Mouse (Mus musculus): ENCODE data around the gene Rabepk. TPM values are rescaled to one million over a fixed set of nuclear protein-coding genes. Genes with fewer than 3 reads are reported as not detected.
"Not testable (repeated sequence)": the region's sequence is repeated elsewhere in the genome, so short reads cannot be mapped to it uniquely, and the experiment has no call there.

The Rabepk gene
- polyA plus RNA-seq, 1 experiment from 2014 or later = 17.3 TPM

DNA sequence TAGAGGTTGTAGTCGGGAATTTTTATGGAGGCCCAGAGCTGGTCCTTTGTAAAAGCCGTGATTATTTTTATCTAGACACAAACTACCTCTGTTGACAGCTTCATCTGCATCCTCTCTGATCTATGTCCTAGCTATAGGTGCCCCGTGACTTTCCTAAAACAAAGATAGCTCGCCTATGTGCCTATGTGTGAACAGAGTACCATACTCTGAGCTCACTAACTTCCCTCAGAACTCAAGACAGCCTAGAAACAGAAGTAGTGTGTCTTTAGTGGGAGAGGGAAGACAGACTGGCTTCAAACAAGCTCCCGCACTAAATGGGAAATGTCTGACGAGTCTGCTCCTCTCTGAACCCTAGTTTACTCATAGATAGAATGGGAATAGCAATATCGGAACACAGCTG lies 659 bp upstream of the Rabepk start:
- peak overlapping the region; percentile 89 for H3K27ac ChIP-seq (ENCODE audit: low read length)
- 29% methylated on average over 7 of the region's 7 CpGs for WGBS (ENCODE audit: insufficient replicate concordance)
- H3K9ac ChIP-seq (ENCODE audit: low read depth, low read length) = peak overlapping the region; percentile 83

DNA sequence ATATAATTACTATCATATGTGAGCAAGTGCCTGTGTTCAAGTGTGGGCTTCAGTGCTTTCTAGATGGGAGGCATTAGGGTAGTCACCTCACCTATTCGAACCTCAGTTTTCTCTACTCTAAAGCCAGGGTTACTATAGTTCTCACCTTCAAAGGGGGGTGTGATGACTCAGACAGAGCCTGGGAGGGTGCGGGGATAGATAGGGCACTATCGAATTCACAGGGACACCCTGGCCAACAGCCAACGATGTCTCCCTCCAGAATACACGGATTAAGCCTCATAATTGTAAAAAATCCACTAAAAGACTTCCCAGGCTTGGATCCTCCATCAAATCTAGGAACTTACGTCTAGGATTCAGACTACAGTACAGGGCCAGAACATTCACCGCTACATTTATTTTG lies 4.3 kb downstream of the Rabepk start:
- H3K9ac ChIP-seq (ENCODE audit: low read depth, low read length) = no peak overlapping the region
- H3K27me3 ChIP-seq (ENCODE audit: control insufficient read depth, insufficient read depth, low read depth, low read length) = no peaks in the 10 kb centered on the region
- H3K4me1 ChIP-seq (ENCODE audit: control insufficient read depth, low read depth, low read length) = peaks cover 14% of the 10 kb centered on the region
- H3K9me3 ChIP-seq (replicated peaks; ENCODE audit: control insufficient read depth, low read length) = no peaks in the 10 kb centered on the region
- H3K36me3 ChIP-seq (ENCODE audit: control insufficient read depth, insufficient read depth) = peaks cover 7% of the 10 kb centered on the region
- no peak for ATAC-seq (ENCODE audit: low read depth)
- no peak overlapping the region for H3K4me2 ChIP-seq (ENCODE audit: low read depth, low read length)
- H3K27ac ChIP-seq (ENCODE audit: low read length) = no peak overlapping the region
- no peak overlapping the region for H3K4me3 ChIP-seq (ENCODE audit: low read depth, low read length)
- 75% methylated on average over 7 of the region's 7 CpGs for WGBS (ENCODE audit: insufficient replicate concordance)

More for the DNA sequence above, 659 bp upstream of the Rabepk start:
- Histone ChIP-seq H3K4me2 (ENCODE audit: low read depth, low read length) (peak overlapping the region; percentile 78), H3K4me1 (ENCODE audit: control insufficient read depth, low read depth, low read length) (peaks cover 31% of the 10 kb centered on the region), H3K27me3 (ENCODE audit: control insufficient read depth, insufficient read depth, low read depth, low read length) (no peaks in the 10 kb centered on the region), H3K4me3 (ENCODE audit: low read depth, low read length) (peak overlapping the region; percentile 82), H3K9me3 (replicated peaks; ENCODE audit: control insufficient read depth, low read length) (no peaks in the 10 kb centered on the region), H3K36me3 (ENCODE audit: control insufficient read depth, insufficient read depth) (peaks cover 5% of the 10 kb centered on the region)
- ATAC-seq (ENCODE audit: low read depth) = no peak

DNA sequence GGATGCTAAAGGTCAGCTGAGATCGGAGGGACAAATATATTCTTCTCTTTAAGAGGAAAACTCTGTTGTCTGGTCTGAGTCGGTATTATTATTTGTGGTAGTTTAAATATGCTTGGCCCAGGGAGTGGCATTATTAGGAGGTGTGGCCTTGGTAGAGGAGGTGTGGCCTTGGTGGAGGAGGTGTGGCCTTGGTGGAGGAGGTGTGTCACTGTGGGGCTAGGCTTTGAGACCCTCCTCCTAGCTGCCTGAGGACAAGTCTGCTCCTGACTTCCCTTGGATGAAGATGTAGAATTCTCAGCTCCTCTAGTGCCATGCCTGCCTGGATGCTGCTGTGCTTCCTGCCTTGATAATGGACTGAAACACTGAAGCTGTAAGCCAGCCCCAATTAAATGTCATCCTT lies 5.2 kb downstream of the Rabepk start:
- Histone ChIP-seq H3K36me3 (ENCODE audit: control insufficient read depth, insufficient read depth) (peaks cover 7% of the 10 kb centered on the region), H3K27me3 (ENCODE audit: control insufficient read depth, insufficient read depth, low read depth, low read length) (no peaks in the 10 kb centered on the region), H3K9me3 (replicated peaks; ENCODE audit: control insufficient read depth, low read length) (no peaks in the 10 kb centered on the region), H3K4me2 (ENCODE audit: low read depth, low read length) (no peak overlapping the region), H3K4me3 (ENCODE audit: low read depth, low read length) (no peak overlapping the region), H3K9ac (ENCODE audit: low read depth, low read length) (no peak overlapping the region), H3K4me1 (ENCODE audit: control insufficient read depth, low read depth, low read length) (peaks cover 8% of the 10 kb centered on the region), H3K27ac (ENCODE audit: low read length) (no peak overlapping the region)
- no peak for ATAC-seq (ENCODE audit: low read depth)
- WGBS (ENCODE audit: insufficient replicate concordance) = 85% methylated on average over 2 of the region's 2 CpGs

DNA sequence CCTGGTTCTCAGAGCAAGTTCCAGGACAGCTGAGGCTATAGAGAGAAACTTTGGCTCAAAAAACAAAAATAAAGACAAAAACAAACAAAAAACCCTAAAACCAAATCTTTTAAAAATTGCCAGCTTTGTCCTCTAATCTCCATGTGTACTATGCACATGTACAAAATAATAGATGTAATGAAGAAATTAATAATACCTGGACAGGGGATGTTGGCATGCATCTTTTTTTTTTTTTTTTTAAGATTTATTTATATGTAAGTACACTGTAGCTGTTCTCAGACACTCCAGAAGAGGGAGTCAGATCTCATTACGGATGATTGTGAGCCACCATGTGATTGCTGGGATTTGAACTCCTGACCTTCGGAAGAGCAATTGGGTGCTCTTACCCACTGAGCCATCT lies 7.2 kb downstream of the Rabepk start:
- H3K9ac ChIP-seq (ENCODE audit: low read depth, low read length); ATAC-seq (ENCODE audit: low read depth); H3K4me2 ChIP-seq (ENCODE audit: low read depth, low read length); H3K27me3 ChIP-seq (ENCODE audit: control insufficient read depth, insufficient read depth, low read depth, low read length); H3K9me3 ChIP-seq (replicated peaks; ENCODE audit: control insufficient read depth, low read length); H3K4me1 ChIP-seq (ENCODE audit: control insufficient read depth, low read depth, low read length); H3K36me3 ChIP-seq (ENCODE audit: control insufficient read depth, insufficient read depth); H3K27ac ChIP-seq (ENCODE audit: low read length); H3K4me3 ChIP-seq (ENCODE audit: low read depth, low read length): not testable (repeated sequence)
- WGBS (ENCODE audit: insufficient replicate concordance) = 75% methylated on average over 2 of the region's 2 CpGs

DNA sequence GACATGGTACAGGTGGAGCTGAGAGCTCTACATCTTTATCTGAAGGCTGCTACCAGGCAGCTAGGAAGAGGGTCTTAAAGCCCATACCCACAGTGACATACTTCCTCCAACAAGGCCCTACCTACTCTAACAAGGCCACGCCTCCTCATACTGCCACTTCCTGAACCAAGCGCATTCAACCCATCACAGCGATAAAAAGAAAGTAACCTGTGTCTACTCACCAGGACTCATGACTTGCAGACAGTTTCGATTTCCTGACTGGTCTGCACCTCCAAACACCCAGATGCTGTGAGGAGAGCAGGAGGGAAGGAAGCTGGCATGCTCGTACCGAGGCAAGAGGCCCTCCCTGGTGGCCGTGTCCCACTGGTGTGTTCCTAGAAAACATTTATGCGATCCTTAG lies 9.4 kb downstream of the Rabepk start:
- 64% methylated on average over 8 of the region's 8 CpGs for WGBS (ENCODE audit: insufficient replicate concordance)
- peak overlapping the region; percentile 14 for H3K4me3 ChIP-seq (ENCODE audit: low read depth, low read length)
- H3K36me3 ChIP-seq (ENCODE audit: control insufficient read depth, insufficient read depth) = peaks cover 7% of the 10 kb centered on the region
- H3K27ac ChIP-seq (ENCODE audit: low read length) = peak overlapping the region; percentile 4; the same call in 1 of the 2 replicates
- no peaks in the 10 kb centered on the region for H3K27me3 ChIP-seq (ENCODE audit: control insufficient read depth, insufficient read depth, low read depth, low read length)
- peak overlapping the region; percentile 25 for H3K4me2 ChIP-seq (ENCODE audit: low read depth, low read length)
- no peak for ATAC-seq (ENCODE audit: low read depth)
- no peak overlapping the region for H3K9ac ChIP-seq (ENCODE audit: low read depth, low read length)
- no peaks in the 10 kb centered on the region for H3K4me1 ChIP-seq (ENCODE audit: control insufficient read depth, low read depth, low read length)
- no peaks in the 10 kb centered on the region for H3K9me3 ChIP-seq (replicated peaks; ENCODE audit: control insufficient read depth, low read length)

DNA sequence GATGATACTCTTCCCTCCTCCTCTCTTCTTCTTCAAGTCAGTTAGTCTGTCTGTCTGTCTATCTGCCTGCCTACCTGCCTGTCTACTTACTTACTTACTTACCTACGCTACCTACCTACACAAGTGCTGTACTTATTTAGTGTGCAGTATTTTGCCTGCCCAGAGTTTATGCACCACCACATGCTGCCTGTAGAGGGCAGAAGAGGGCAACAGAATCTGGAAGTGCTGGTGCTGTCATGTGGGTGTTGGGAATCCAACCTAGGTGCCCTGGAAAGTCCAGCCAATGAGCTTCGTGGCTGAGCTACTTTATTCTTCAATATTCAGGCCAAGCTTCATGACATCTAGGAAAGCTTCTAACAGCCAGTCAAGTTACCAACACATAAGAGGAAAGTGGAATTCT lies 15.6 kb downstream of the Rabepk start:
- H3K4me2 ChIP-seq (ENCODE audit: low read depth, low read length) = no peak overlapping the region
- H3K9ac ChIP-seq (ENCODE audit: low read depth, low read length) = no peak overlapping the region
- no peaks in the 10 kb centered on the region for H3K9me3 ChIP-seq (replicated peaks; ENCODE audit: control insufficient read depth, low read length)
- peaks cover 16% of the 10 kb centered on the region for H3K36me3 ChIP-seq (ENCODE audit: control insufficient read depth, insufficient read depth)
- peaks cover 24% of the 10 kb centered on the region for H3K4me1 ChIP-seq (ENCODE audit: control insufficient read depth, low read depth, low read length)
- peak overlapping the region; percentile 98 for H3K27ac ChIP-seq (ENCODE audit: low read length)
- no peak for ATAC-seq (ENCODE audit: low read depth)
- H3K4me3 ChIP-seq (ENCODE audit: low read depth, low read length) = no peak overlapping the region
- WGBS (ENCODE audit: insufficient replicate concordance) = 60% methylated on average over 2 of the region's 2 CpGs
- H3K27me3 ChIP-seq (ENCODE audit: control insufficient read depth, insufficient read depth, low read depth, low read length) = no peaks in the 10 kb centered on the region

DNA sequence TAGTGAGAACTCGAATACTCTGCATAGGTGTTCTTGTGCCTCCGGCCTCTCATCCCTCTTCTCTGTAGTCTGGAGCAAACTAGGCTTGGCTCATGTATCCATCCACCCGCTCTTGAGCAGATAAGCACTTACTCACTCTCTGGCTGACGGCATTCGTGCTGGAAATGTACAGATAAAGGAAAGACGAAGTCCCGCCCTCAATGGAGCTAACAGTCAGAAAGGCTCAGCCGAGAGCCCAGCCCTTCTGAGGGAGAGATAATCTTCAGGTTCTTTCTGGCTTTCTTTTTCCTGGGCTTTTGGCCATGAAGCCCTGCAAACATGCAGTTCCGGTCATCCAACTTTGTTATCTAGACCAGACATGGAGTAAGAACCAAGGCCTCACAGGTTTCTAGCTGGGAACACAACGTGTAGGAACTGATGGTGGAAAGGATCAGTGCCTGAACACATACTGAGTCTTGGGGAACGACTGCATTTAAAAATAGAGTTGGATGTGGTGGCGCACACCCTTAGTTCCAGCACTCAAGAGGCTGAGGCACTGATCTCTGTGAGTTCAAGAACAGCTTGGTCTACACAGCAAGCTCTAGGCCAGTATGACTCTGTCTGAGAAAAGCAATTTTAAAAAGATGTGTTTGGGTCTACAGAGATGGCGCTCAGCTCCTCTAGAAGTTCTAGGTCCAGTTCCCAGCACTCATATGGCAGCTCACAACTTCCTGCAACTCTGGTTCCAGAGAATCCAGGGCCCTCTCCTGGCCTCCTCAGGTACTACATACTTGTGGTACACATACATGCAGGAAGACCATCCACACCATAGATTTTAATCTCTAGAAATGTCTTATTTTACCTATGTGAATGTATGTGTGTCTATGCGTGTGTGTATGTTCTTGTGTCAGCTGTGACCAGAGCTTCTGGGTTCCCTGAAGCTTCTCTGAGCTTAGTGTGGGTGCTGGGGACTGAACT lies 16.4 kb downstream of the Rabepk start:
- H3K27me3 ChIP-seq (ENCODE audit: control insufficient read depth, insufficient read depth, low read depth, low read length) = no peaks in the 10 kb centered on the region
- peak overlapping the region; percentile 55 for H3K9ac ChIP-seq (ENCODE audit: low read depth, low read length)
- H3K9me3 ChIP-seq (replicated peaks; ENCODE audit: control insufficient read depth, low read length) = no peaks in the 10 kb centered on the region
- H3K4me2 ChIP-seq (ENCODE audit: low read depth, low read length) = peak overlapping the region; percentile 62
- H3K27ac ChIP-seq (ENCODE audit: low read length) = peak overlapping the region; percentile 98
- 33% methylated on average over 14 of the region's 14 CpGs for WGBS (ENCODE audit: insufficient replicate concordance)
- peak overlapping the region; percentile 32 for H3K4me3 ChIP-seq (ENCODE audit: low read depth, low read length)
- H3K4me1 ChIP-seq (ENCODE audit: control insufficient read depth, low read depth, low read length) = peaks cover 24% of the 10 kb centered on the region
- peak; percentile 99 for ATAC-seq (ENCODE audit: low read depth)
- H3K36me3 ChIP-seq (ENCODE audit: control insufficient read depth, insufficient read depth) = peaks cover 22% of the 10 kb centered on the region

DNA sequence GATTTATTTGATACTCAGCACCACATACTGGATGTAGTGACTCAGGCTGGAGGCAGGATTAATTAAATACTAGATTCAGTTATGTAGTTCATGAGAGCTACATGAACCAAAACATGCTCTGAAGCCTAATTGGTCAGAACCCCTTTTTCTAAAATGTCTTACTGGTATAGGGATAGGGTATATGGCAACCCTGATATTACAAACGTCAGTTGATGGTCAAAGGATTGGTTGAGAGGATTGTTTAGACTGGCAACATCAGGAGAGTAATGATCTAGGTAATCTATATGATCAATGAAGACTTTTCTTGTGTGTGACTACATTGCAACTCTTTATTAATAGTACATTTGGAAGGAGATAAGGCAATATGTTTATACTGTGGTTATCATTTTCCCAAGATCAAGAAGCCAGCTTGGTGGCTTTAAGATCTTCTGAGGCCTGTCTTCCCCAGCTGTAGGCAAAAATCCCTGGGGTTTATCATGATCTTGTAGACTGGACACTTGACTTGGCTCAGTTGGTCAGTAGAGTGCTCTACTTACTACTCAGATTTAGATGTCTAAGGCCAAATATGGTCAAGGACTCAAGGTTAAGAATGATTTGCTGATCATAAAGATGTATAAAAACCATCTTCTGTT lies 22.4 kb downstream of the Rabepk start:
- H3K9me3 ChIP-seq (replicated peaks; ENCODE audit: control insufficient read depth, low read length) = no peaks in the 10 kb centered on the region
- no peak overlapping the region for H3K9ac ChIP-seq (ENCODE audit: low read depth, low read length)
- WGBS (ENCODE audit: insufficient replicate concordance) = 43% methylated on average over 1 of the region's 1 CpGs
- ATAC-seq (ENCODE audit: low read depth) = no peak
- peaks cover 73% of the 10 kb centered on the region for H3K36me3 ChIP-seq (ENCODE audit: control insufficient read depth, insufficient read depth)
- peaks cover 41% of the 10 kb centered on the region for H3K4me1 ChIP-seq (ENCODE audit: control insufficient read depth, low read depth, low read length)
- H3K27me3 ChIP-seq (ENCODE audit: control insufficient read depth, insufficient read depth, low read depth, low read length) = no peaks in the 10 kb centered on the region
- peak overlapping the region; percentile 45 for H3K4me2 ChIP-seq (ENCODE audit: low read depth, low read length)
- no peak overlapping the region for H3K27ac ChIP-seq (ENCODE audit: low read length)
- H3K4me3 ChIP-seq (ENCODE audit: low read depth, low read length) = 0 out of 2 replicates have a peak overlapping the region, but pooled peaks have one; percentile 2

DNA sequence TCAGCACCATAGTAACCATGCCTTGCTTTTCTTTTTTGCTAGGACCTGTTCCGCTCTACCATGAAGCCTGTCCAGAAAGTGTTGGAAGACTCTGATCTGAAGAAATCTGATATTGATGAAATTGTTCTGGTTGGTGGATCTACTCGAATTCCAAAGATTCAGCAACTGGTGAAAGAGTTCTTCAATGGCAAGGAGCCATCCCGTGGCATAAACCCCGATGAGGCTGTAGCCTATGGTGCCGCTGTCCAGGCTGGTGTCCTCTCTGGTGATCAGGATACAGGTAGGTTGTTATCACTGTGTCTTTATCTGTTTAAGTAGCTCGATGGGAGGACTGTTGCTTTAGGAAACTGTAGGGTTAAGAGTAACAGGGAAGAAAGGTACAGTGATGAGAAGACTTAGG lies 25.2 kb downstream of the Rabepk start:
- peak overlapping the region; percentile 74 for H3K4me2 ChIP-seq (ENCODE audit: low read depth, low read length)
- no peaks in the 10 kb centered on the region for H3K27me3 ChIP-seq (ENCODE audit: control insufficient read depth, insufficient read depth, low read depth, low read length)
- H3K27ac ChIP-seq (ENCODE audit: low read length) = no peak overlapping the region
- no peak for ATAC-seq (ENCODE audit: low read depth)
- peaks cover 65% of the 10 kb centered on the region for H3K36me3 ChIP-seq (ENCODE audit: control insufficient read depth, insufficient read depth)
- H3K4me1 ChIP-seq (ENCODE audit: control insufficient read depth, low read depth, low read length) = peaks cover 40% of the 10 kb centered on the region
- H3K9me3 ChIP-seq (replicated peaks; ENCODE audit: control insufficient read depth, low read length) = no peaks in the 10 kb centered on the region
- H3K4me3 ChIP-seq (ENCODE audit: low read depth, low read length) = peak overlapping the region; percentile 99
- 0 out of 2 replicates have a peak overlapping the region, but pooled peaks have one; percentile 1 for H3K9ac ChIP-seq (ENCODE audit: low read depth, low read length)
- WGBS (ENCODE audit: insufficient replicate concordance) = 74% methylated on average over 6 of the region's 6 CpGs

Measured in liver, embryonic 16.5 days (tissue).